Mouse (Mus musculus) CD8-positive naive resting alpha-beta T cell, adult 2 months (primary cell): ENCODE results near the gene Uevld.
A peak's percentile ranks its signal among the peaks of the same experiment; 100 is the strongest.
"Not testable (repeated sequence)": the region's sequence is repeated elsewhere in the genome, so short reads cannot be mapped to it uniquely, and the experiment has no call there.

Experiments used
- DNase-seq, 2 experiments: peaks; one replicate each; pipeline ENCODE4 v3.0.0; 2022; ENCODE audit warnings: low read depth in 2 of 2, low spot score in 2 of 2

Uevld gene

GRCm38 (mm10) chr7:46974648-46975047 is 16.3 kb upstream of the Uevld start:
- no peak for DNase-seq

DNA sequence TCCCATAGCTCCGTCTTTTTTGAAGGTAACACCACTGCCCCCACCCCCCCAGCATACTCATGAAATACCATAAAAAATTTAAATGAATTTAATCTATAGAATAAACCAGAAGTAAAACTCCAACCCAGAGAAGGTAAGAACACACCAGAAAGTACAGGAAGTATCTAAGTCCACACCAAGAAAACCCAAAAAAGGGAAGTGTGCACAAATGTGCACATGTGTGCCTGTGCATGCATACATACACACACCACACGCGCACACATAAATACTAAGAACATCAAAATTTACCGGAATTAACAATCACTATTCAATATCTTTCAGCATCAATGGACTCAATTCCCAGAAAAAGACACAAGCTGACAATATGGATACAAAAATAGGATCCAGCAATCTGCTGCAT is 11.6 kb upstream of the Uevld start:
- DNase-seq: no peak

GRCm38 (mm10) chr7:46964070-46964469 is 5.7 kb upstream of the Uevld start:
- DNase-seq: no peak

- peak; percentile 44 to 67 for DNase-seq
Measured at GRCm38 (mm10) chr7:46962806-46963618, 4.7 kb upstream of the Uevld start.

GRCm38 (mm10) chr7:46962132-46962531 is 3.8 kb upstream of the Uevld start:
- no peak for DNase-seq

DNA sequence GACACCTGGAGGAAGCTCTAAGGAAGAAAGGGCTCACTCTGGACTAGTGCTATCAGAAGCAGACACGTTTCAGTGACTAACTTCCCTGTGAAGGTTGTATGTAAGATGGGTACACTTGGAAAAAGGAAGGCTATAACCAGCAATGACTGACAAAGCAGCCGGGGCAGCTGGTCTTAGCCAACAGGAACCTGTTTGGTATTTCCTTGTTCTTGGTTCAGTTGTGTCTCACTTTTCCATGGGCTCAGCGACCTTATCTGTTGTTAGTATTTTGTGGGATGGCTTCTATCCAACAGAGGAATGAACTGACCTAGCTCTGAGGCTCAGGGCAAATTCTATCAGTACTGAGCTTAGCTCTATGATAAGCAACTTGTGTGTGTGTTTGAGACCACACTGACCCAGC is 2.7 kb upstream of the Uevld start:
- no peak for DNase-seq

GRCm38 (mm10) chr7:46958853-46959252 is 526 bp upstream of the Uevld start:
- DNase-seq: no peak

- no peak for DNase-seq
Measured at GRCm38 (mm10) chr7:46935847-46936246, 22.5 kb downstream of the Uevld start.

DNA sequence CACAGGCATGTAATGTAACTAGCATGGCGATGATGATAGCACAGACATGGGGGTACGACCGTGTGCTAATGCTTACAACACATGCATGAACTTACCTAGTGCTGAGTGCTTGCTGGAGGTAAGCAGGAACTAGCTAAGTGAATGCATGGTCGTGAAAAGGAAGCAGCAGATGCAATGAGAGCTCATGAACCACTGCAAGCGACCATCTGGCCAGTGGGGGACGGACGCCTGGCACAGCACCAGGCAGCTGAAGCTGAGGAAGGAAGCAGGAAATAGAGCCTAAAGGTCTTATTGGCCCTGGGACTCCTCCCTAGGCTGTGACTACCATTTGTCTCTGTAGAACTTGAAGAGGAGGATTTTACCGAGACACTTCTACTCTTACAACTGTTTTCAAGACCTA is 23.5 kb downstream of the Uevld start:
- DNase-seq: no peak

DNA sequence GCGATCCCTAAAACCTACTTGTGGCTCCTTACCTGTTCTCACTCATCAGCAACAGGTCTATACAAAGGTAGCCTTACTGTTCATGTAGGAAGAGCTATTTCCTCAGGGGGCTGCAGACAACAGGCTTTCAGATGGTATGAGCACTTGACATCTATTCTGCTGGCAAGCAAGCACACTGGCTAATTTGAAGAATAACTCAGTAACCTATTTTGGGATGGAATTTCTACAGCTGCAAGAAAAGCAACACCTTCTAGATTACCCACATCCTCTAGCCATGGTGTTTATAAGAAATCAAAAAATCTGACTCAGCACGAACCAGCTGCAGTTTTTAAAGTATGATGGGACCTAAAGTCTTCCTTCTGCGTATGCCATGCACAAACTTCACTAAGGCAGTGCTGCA is 27.0 kb downstream of the Uevld start:
- no peak for DNase-seq

DNA sequence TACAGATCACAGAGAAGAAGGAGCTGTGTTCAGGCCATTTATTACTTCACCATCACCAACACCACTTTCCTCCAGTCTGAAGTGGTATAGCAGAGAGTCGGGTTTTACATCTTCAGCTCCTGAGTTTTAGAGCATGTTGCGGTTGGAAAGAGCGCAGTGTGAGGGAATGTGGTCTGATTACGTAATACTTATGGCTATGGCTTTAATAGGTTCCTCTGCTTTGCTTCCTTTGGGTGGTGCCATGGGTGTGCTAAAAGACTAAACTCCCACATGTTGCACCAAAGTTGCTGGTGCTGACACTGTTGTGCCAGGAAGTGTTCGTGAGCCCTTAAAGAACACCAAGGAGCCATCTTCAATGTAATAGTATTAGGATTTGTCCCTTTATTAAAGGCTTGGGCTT is 30.0 kb downstream of the Uevld start:
- DNase-seq: no peak

DNA sequence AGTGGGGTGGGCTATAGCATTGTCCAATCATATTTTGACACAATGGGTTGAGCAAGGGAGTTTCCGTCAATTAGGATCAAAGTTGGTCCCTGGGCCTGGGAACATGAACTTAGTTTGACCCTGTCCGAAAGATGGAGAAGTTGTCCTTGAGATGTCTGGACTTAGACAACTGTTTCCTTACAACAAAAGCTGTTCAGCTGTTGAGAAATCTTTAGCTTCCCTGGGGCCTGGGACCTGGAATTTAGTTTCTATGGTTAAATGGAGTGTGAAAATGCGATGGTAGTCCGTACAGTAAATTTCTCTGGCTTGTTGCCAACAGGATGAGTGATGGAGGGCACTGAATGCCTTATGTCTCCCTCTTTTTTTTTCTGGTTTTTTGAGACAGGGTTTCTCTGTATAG is 36.3 kb downstream of the Uevld start:
- no peak for DNase-seq

GRCm38 (mm10) chr7:46919551-46920176 is 38.7 kb downstream of the Uevld start, which contains the start of gene Tsg101:
Gene Tsg101, minus strand, starts transcription at chr7:46919969.
- peak; percentile 86 for DNase-seq

DNA sequence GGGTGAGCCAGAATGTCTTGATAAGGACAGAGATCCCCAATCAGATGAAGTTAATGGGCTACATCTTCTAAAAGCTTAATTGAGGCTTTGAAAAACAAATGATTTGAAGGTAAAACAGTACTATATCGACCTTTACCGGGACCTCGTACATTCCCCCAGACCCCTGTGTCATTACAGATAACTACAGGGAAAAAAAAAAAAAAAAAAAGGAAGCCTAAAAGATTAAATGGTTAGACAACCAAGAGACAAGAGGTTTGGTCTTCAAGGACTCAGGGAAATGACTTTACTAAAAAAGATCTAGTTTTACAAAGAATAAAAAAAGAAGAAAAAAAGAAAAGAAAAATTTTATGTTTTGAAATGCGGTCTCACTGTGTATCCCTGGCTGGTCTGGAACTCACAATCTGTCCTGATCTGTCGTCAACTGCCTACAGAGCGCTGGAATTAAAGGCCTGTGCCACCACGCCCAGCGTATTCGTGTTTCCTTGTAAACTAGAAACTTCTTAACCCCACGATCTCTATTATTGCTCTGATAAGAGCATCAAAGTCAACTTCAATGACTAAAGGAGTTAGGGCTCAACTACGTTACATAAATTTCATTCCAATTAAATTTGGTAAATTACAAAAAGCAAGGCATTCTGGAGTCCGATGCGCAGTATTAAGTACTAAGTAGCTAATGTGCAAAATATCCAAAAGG is 39.5 kb downstream of the Uevld start:
- DNase-seq: no peak

- no peak for DNase-seq
Measured at GRCm38 (mm10) chr7:46916376-46916775, 42.0 kb downstream of the Uevld start.

DNA sequence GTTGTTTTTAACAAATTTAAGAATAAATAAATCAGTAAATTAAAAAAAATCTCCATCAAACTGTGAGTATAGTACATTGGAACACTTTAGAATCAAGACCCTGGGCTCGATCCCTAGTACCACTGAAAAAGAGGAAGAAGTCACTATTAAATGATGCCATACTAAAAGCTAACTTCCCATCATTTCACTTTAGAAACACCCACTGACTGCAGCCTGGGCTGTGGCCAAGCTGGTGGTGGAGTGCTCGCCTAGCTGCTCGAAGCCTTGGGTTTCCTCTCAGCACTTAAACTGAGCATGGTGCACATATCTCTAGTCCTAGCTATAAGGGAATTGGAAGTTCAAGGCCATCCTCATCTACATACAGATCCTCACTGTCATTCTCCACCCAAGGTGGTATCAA is 47.1 kb downstream of the Uevld start:
- DNase-seq: no peak

DNA sequence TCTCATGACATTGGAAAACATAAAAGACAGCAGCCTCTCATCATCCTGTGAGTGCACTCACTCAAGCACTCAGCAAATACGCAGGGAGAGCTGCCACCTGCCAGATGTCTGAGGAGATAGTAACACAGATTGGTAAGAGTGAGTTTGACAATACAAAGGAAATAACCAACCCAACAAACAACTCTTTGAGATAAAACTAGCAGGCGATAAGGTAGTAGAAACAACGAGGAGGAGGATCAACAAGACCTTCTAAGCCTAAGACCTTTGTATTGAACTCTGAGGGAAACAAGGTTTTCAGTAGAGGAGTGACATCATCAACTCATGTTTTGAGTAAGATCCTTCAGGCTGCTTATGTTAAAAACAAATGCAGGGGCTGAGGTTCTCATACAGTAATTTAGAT is 59.0 kb downstream of the Uevld start:
- no peak for DNase-seq

DNA sequence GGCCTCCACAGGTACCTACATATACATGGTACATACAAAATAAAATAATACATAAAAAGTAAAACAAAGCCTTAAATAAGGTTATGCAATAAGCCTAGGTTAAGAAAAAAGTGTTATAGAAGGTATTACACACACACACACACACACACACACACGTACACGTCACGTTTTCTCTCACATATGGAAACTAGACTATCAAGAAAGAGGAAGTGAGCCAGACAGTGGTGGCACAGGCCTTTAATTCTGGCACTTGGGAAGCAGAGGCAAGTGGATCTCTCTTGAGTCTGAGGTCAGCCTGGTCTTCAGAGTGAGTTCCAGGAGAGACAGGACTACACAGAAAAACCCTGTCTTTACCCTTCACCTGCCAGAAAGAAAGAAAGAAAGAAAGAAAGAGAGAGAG is 62.8 kb downstream of the Uevld start:
- no peak for DNase-seq

DNA sequence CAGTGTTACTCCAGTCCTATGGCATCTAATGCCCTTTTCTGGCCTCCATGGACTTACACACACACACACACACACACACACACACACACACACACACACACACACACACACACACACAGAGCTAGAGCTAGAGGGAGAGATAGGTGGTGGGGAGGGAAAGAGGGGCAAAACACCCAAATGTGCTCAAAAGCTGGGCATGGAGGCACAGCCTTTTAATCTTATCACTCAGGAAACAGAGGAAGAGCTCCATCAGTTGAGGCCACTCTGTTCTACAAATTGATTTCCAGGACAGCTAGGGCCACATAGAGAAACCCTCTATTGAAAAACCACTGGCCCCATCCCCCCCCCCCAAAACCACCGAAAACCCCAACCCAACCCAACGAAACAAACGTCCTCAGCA is 75.0 kb downstream of the Uevld start:
- DNase-seq: no peak

DNA sequence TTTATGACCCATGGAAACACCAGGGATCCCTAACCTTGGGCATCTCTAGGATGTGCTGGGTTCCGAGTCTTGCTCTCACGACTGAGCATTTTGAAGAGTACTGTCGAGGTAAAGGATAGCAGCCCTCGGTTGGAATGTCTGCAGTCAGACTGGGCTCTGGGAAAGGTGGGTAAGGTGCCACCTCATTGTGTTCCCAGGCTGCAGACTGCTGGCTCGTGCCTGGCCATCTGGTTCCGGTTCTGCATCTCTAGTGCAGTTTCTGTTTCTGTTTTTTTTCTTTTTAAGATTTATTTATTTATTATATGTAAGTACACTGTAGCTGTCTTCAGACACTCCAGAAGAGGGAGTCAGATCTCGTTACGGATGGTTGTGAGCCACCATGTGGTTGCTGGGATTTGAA is 76.4 kb downstream of the Uevld start:
- not testable (repeated sequence) for DNase-seq

- DNase-seq: no peak
Measured at GRCm38 (mm10) chr7:46880992-46881391, 77.3 kb downstream of the Uevld start.

DNA sequence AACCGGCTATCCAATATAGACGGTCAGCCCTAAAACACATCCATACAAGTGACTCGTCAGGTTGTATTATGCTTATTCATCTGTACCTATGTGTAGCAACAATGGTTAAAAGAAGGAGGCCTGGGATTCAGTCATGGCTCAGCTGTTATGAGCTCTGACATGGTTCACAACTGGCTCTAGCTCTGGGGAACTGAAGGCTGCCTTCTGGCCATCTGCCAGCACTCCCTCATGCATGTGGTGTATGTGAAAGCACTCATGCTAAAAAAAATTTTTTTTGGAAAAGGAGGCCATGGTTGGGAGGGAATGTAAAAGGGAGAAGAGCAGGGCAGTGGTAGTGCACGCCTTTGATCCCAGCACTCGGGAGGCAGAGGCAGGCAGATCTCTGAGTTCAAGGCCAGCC is 78.5 kb downstream of the Uevld start:
- DNase-seq: no peak
